Mouse (Mus musculus) cerebellum, adult 11 months (tissue): Measurements from ENCODE around the gene Nxpe5.
A peak's percentile ranks its signal among the peaks of the same experiment; 100 is the strongest.

Source experiments
- DNase-seq: peaks from one replicate; pipeline ENCODE4 v3.0.0; 2022

The Nxpe5 gene

DNA sequence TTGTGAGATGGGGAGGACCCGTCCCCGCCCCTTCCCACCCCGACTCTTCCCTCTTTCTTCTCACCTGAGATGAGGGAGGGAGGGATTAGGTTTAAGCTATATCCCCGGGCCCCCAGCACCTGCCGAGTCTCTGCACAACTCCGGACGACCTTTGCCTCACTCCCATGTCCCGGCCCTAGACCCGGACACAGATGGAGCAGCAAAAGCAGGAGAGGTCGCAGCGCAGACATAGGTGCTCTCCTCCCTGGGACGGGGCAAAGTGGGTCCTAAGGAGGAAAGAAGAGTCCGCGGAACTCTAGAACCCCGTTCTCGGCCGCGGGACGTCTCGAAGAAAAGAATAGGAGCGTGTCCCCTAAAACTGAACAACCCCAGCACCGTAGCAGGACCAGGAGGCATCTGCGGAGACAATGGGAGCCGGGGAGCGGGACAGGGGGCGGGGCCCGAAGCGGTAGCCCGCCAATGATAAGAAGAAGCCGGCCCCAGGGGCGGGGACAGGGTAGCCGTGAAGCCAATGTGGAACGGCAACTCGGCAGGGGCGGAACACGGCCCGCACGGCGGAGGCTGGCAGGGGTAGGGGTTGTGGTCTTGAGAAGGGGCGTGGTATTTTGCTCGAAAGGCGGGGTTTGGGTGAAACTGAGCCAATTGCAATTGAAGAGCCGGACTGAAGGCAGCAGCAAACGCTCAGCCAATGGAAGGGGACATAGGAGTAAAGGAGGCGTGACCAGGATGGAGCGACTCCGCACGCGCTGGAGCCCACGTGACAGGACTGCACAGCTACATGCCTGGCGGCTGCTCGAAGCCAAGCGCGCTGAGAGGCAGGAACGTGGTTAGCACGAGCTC is 54.1 kb downstream of the Nxpe5 start, which contains the start of the genes Gm43720, Gpc2 and Stag3:
Gm43720 (minus strand) TSS at position 374 of the 840 bp plus-strand sequence.
Gpc2 (minus strand) TSS at position 421 of the 840 bp plus-strand sequence.
Stag3 (plus strand) TSS at position 656 of the 840 bp plus-strand sequence.
- DNase-seq, result peak; percentile 32

- no peak for DNase-seq
Measured at GRCm38 (mm10) chr5:138280425-138280768, 54.7 kb downstream of the Nxpe5 start.

DNA sequence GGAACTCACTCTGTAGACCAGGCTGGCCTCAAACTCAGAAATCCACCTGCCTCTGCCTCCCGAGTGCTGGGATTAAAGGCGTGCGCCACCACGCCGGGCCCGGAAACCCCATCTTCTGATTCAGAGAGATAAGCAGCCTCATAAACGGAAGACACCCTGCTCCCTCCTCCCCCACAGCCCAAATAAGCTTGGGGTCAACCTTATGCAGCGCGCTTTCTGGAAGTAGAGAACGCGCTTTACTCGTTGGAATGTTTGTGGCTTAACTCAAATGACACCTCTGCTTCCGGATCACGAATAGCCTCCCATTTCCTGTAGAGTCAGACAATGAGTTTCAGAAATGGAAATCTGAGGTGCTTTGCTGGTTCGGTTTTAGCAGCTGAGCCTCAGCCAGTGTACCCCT is 55.1 kb downstream of the Nxpe5 start:
- DNase-seq, result no peak

DNA sequence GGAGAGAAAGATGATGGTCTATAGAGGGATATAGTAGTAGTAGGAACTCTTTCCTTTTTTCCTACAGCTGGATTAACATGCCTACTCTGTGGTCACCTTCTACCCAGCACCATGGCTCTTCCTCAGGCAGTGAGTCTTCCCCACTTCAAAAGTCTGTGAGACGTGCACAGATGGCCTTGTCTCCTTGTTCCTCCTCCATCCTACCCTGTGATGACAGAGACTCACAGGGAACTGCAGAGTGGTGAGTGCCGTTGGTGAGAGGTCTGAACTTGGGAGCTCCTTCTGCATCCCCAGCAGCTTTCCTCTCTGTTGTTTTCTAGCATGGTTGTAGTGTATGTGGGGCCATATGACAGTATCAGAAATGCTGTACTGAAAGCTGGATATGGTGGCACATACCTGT is 56.1 kb downstream of the Nxpe5 start:
- no peak for DNase-seq

DNA sequence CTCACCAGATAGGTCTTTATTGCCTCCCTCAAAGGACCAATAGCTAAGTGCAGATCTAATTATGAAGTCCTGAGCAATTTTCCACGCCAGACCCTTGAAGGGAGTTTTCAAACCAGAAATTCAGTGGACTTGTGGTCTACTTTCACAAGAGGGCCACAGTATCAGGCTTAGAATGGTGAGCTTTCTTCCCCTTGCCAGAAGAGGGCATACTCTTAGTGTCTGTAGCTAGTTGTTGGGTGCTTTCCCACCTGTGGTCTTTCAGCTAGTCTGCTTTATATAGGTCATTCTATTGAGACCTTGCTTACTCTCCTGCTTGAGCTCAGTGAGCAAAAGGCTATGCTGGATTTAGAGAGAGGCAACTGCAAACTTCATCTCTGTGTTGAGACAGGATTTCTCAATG is 57.8 kb downstream of the Nxpe5 start:
- DNase-seq, result no peak

GRCm38 (mm10) chr5:138287861-138288260 is 62.2 kb downstream of the Nxpe5 start:
- no peak for DNase-seq

DNA sequence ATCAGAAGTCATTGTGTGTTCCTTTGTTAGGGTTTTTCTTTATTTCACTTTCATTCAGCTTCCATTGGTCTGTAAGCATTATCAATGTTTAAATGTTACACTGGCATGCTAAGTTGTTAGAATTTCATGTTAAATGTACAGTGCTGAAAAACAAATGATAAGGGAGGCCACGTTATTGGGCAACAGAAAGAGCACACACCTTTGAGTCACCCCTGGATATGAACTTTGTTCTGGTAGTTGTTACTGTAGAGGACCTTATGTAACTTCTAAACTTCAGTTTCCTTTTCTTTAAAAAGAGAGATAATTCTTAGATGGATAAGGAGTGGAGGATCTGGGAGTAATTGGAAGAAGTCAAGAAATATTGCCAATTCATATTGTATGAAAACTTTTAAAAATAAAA is 65.9 kb downstream of the Nxpe5 start:
- DNase-seq, result no peak

GRCm38 (mm10) chr5:138294158-138294557 is 68.5 kb downstream of the Nxpe5 start:
- no peak for DNase-seq

DNA sequence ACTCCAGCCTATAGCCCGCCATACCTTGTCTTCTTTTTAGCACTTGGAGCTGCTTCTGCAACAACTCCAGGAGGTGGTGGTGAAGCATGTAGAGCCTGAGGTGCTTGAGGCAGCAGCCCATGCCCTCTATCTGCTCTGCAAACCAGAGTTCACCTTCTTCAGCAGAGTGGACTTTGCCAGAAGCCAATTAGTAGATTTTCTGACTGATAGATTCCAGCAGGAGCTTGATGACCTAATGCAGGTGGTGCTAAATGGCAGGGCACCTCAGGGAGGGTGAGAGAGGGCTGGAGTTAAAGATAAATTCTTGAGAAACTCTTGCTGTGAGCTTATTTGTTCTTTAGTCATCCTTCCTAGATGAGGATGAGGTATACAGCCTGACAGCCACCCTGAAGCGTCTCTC is 73.9 kb downstream of the Nxpe5 start:
- DNase-seq, result no peak
